Mouse (Mus musculus): ENCODE data around the gene Cyp2r1. TPM values are rescaled to one million over a fixed set of nuclear protein-coding genes. Genes with fewer than 3 reads are reported as not detected.

Cyp2r1 gene
- 1.0 and 2.4 TPM in 2 replicates for polyA plus RNA-seq (2012; rRNA removed; ENCODE audit: low replicate concordance)

GRCm38 (mm10) chr7:114562531-114563241 is at the start of gene Cyp2r1:
TSS of gene Cyp2r1 (minus strand) at chr7:114562972.

Other genes starting within 250 kb of the Cyp2r1 start
- gene Pde3b, start 147.7 kb downstream of the Cyp2r1 start, polyA plus RNA-seq (2012; rRNA removed; ENCODE audit: low replicate concordance) = 39.8 and 69.1 TPM in 2 replicates
- gene Calca, start 73.4 kb upstream of the Cyp2r1 start, polyA plus RNA-seq (2012; rRNA removed; ENCODE audit: low replicate concordance) = 0.73 and 2.1 TPM in 2 replicates
- 0.82 TPM in 1 of 2 replicates, not detected in the other for gene Calcb, start 155.7 kb upstream of the Cyp2r1 start, polyA plus RNA-seq (2012; rRNA removed; ENCODE audit: low replicate concordance)
- gene Insc, start 180.7 kb upstream of the Cyp2r1 start, polyA plus RNA-seq (2012; rRNA removed; ENCODE audit: low replicate concordance) = 0.63 and 1.2 TPM in 2 replicates

All from mammary gland, adult 2 months (tissue).